Mouse (Mus musculus): ENCODE measurements around the gene Itgb4. TPM values are rescaled to one million over a fixed set of nuclear protein-coding genes. Genes with fewer than 3 reads are reported as not detected.
A peak's percentile ranks its signal among the peaks of the same experiment; 100 is the strongest.

Gene Itgb4
- polyA plus RNA-seq, 1 experiment: 0.44 TPM

GRCm38 (mm10) chr11:116028177-116028865 lies 53.8 kb downstream of the Itgb4 start:
- no peaks in the 10 kb centered on the region for H3K27me3 ChIP-seq (ENCODE audit: control insufficient read depth, insufficient read depth, low read length)
- TF ChIP-seq POLR2A (IDR thresholded peaks at IDR 0.05; ENCODE audit: control insufficient read depth, low read depth, low read length): no peak
- TF ChIP-seq CTCF (IDR thresholded peaks at IDR 0.05; ENCODE audit: control insufficient read depth, insufficient read depth, insufficient replicate concordance, low read depth, low read length): no peak
- peaks cover 3% of the 10 kb centered on the region; the same call in 1 of the 2 replicates for H3K36me3 ChIP-seq (ENCODE audit: control insufficient read depth, insufficient read depth, low read length)
- no peak overlapping the region for H3K27ac ChIP-seq (ENCODE audit: control insufficient read depth, insufficient read depth, low read depth, low read length)
- H3K4me3 ChIP-seq (ENCODE audit: control insufficient read depth, low read depth, low read length): peak overlapping the region; percentile 2; the same call in 1 of the 2 replicates
- H3K4me1 ChIP-seq (ENCODE audit: control insufficient read depth, insufficient read depth, low read length): peaks cover 7% of the 10 kb centered on the region

GRCm38 (mm10) chr11:116029086-116029865 lies 54.8 kb downstream of the Itgb4 start:
- TF ChIP-seq CTCF (IDR thresholded peaks at IDR 0.05; ENCODE audit: control insufficient read depth, insufficient read depth, insufficient replicate concordance, low read depth, low read length) (no peak), POLR2A (IDR thresholded peaks at IDR 0.05; ENCODE audit: control insufficient read depth, low read depth, low read length) (no peak)
- peak overlapping the region; percentile 99 for H3K27ac ChIP-seq (ENCODE audit: control insufficient read depth, insufficient read depth, low read depth, low read length)

GRCm38 (mm10) chr11:116030088-116030897 lies 55.8 kb downstream of the Itgb4 start, which contains the start of gene Unk:
TSS of gene Unk (plus strand) at chr11:116030322.
- H3K4me3 ChIP-seq (ENCODE audit: control insufficient read depth, low read depth, low read length): peak within 1 kb of the TSS; percentile 90
- TF ChIP-seq POLR2A (IDR thresholded peaks at IDR 0.05; ENCODE audit: control insufficient read depth, low read depth, low read length): peak; percentile 97
- TF ChIP-seq CTCF (IDR thresholded peaks at IDR 0.05; ENCODE audit: control insufficient read depth, insufficient read depth, insufficient replicate concordance, low read depth, low read length): no peak
- H3K27ac ChIP-seq (ENCODE audit: control insufficient read depth, insufficient read depth, low read depth, low read length): peak within 1 kb of the TSS; percentile 99
- H3K27me3 ChIP-seq (ENCODE audit: control insufficient read depth, insufficient read depth, low read length): no peaks in the 10 kb centered on the region
- H3K4me1 ChIP-seq (ENCODE audit: control insufficient read depth, insufficient read depth, low read length): peaks cover 7% of the 10 kb centered on the region
- H3K36me3 ChIP-seq (ENCODE audit: control insufficient read depth, insufficient read depth, low read length): no peaks in the 10 kb centered on the region

More at GRCm38 (mm10) chr11:116029086-116029865, 54.8 kb downstream of the Itgb4 start:
- Histone ChIP-seq H3K27me3 (ENCODE audit: control insufficient read depth, insufficient read depth, low read length) (no peaks in the 10 kb centered on the region), H3K4me3 (ENCODE audit: control insufficient read depth, low read depth, low read length) (peak overlapping the region; percentile 90), H3K4me1 (ENCODE audit: control insufficient read depth, insufficient read depth, low read length) (peaks cover 7% of the 10 kb centered on the region), H3K36me3 (ENCODE audit: control insufficient read depth, insufficient read depth, low read length) (no peaks in the 10 kb centered on the region)

- Histone ChIP-seq H3K27me3 (ENCODE audit: control insufficient read depth, insufficient read depth, low read length) (no peaks in the 10 kb centered on the region), H3K27ac (ENCODE audit: control insufficient read depth, insufficient read depth, low read depth, low read length) (peak overlapping the region; percentile 99), H3K4me3 (ENCODE audit: control insufficient read depth, low read depth, low read length) (peak overlapping the region; percentile 90), H3K36me3 (ENCODE audit: control insufficient read depth, insufficient read depth, low read length) (no peaks in the 10 kb centered on the region), H3K4me1 (ENCODE audit: control insufficient read depth, insufficient read depth, low read length) (peaks cover 7% of the 10 kb centered on the region)
- no peak for TF ChIP-seq POLR2A (IDR thresholded peaks at IDR 0.05; ENCODE audit: control insufficient read depth, low read depth, low read length)
- no peak for TF ChIP-seq CTCF (IDR thresholded peaks at IDR 0.05; ENCODE audit: control insufficient read depth, insufficient read depth, insufficient replicate concordance, low read depth, low read length)
These were observed 56.7 kb downstream of the Itgb4 start for GRCm38 (mm10) chr11:116030898-116031845.

- H3K27me3 ChIP-seq (ENCODE audit: control insufficient read depth, insufficient read depth, low read length): no peaks in the 10 kb centered on the region
- no peak overlapping the region for H3K4me3 ChIP-seq (ENCODE audit: control insufficient read depth, low read depth, low read length)
- no peak overlapping the region for H3K27ac ChIP-seq (ENCODE audit: control insufficient read depth, insufficient read depth, low read depth, low read length)
- peaks cover 7% of the 10 kb centered on the region for H3K4me1 ChIP-seq (ENCODE audit: control insufficient read depth, insufficient read depth, low read length)
- TF ChIP-seq POLR2A (IDR thresholded peaks at IDR 0.05; ENCODE audit: control insufficient read depth, low read depth, low read length) (no peak), CTCF (IDR thresholded peaks at IDR 0.05; ENCODE audit: control insufficient read depth, insufficient read depth, insufficient replicate concordance, low read depth, low read length) (no peak)
- H3K36me3 ChIP-seq (ENCODE audit: control insufficient read depth, insufficient read depth, low read length): no peaks in the 10 kb centered on the region
These were observed 60.1 kb downstream of the Itgb4 start for GRCm38 (mm10) chr11:116034584-116034983.

- H3K27me3 ChIP-seq (ENCODE audit: control insufficient read depth, insufficient read depth, low read length): no peaks in the 10 kb centered on the region
- H3K36me3 ChIP-seq (ENCODE audit: control insufficient read depth, insufficient read depth, low read length): no peaks in the 10 kb centered on the region
- TF ChIP-seq CTCF (IDR thresholded peaks at IDR 0.05; ENCODE audit: control insufficient read depth, insufficient read depth, insufficient replicate concordance, low read depth, low read length): no peak
- no peak for TF ChIP-seq POLR2A (IDR thresholded peaks at IDR 0.05; ENCODE audit: control insufficient read depth, low read depth, low read length)
- H3K27ac ChIP-seq (ENCODE audit: control insufficient read depth, insufficient read depth, low read depth, low read length): no peak overlapping the region
- peaks cover 4% of the 10 kb centered on the region for H3K4me1 ChIP-seq (ENCODE audit: control insufficient read depth, insufficient read depth, low read length)
- H3K4me3 ChIP-seq (ENCODE audit: control insufficient read depth, low read depth, low read length): no peak overlapping the region
These were observed 62.2 kb downstream of the Itgb4 start for GRCm38 (mm10) chr11:116036671-116037070.
